37 mouse cellular contexts compared by ENCODE assay signal in genomic region chr4:154667767-154668166, GRCm38 (mm10). TPM values are rescaled to one million over a fixed set of nuclear protein-coding genes. Genes with fewer than 3 reads are reported as not detected.
"Had no signal": no experiment of that assay in that cellular context is flagged by ENCODE, and none has a peak within 500 bp of the region (broad histone marks: within the 10 kb centered on the region; RNA-seq: fewer than 3 reads in every experiment).

Gene Actrt2 (minus strand): TSS chr4:154667867.

- H3K4me3 ChIP-seq: embryonic facial prominence, embryonic 10.5 days; embryonic facial prominence, embryonic 12.5 days; embryonic facial prominence, embryonic 13.5 days; embryonic facial prominence, embryonic 15.5 days; erythroblast, embryonic 14.5 days; forebrain, embryonic 10.5 days; forebrain, embryonic 12.5 days; forebrain, embryonic 13.5 days; forebrain, embryonic 15.5 days; gastrocnemius, adult 2 months; heart, adult 2 months had no signal

- H3K36me3 ChIP-seq: embryonic facial prominence, embryonic 10.5 days; embryonic facial prominence, embryonic 12.5 days; embryonic facial prominence, embryonic 13.5 days; embryonic facial prominence, embryonic 15.5 days; forebrain, embryonic 10.5 days; forebrain, embryonic 12.5 days; forebrain, embryonic 15.5 days had no signal

- H3K9me3 ChIP-seq: embryonic facial prominence, embryonic 10.5 days; embryonic facial prominence, embryonic 12.5 days; embryonic facial prominence, embryonic 13.5 days; embryonic facial prominence, embryonic 15.5 days; forebrain, embryonic 10.5 days; forebrain, embryonic 12.5 days; forebrain, embryonic 13.5 days; forebrain, embryonic 15.5 days had no signal

- H3K27me3 ChIP-seq: embryonic facial prominence, embryonic 12.5 days; forebrain, embryonic 15.5 days had no signal

- H3K4me1 ChIP-seq: forebrain, embryonic 12.5 days; forebrain, embryonic 13.5 days; forebrain, embryonic 15.5 days had no signal

- H3K9ac ChIP-seq: embryonic facial prominence, embryonic 12.5 days; embryonic facial prominence, embryonic 13.5 days; embryonic facial prominence, embryonic 15.5 days; forebrain, embryonic 12.5 days; forebrain, embryonic 13.5 days; forebrain, embryonic 15.5 days; forebrain, postnatal 0 days had no signal

- ATAC-seq: forebrain, embryonic 13.5 days; forebrain, embryonic 15.5 days; forebrain, embryonic 16.5 days; forebrain, postnatal 0 days had no signal

- H3K4me2 ChIP-seq: embryonic facial prominence, embryonic 12.5 days; embryonic facial prominence, embryonic 13.5 days; embryonic facial prominence, embryonic 15.5 days; forebrain, embryonic 12.5 days; forebrain, embryonic 13.5 days; forebrain, embryonic 15.5 days had no signal

- DNase-seq: cerebellum, adult 2 months; cerebellum, adult 8-10 months; cerebellum, adult 9-10 months; cerebellum, adult 9-11 months; cerebellum, postnatal 10 days; cerebellum, postnatal 14 days; cerebellum, postnatal 25 days; cerebellum, postnatal 36 days; embryo, embryonic 11 days; forebrain, postnatal 0 days; gastrocnemius, adult 2 months; gastrocnemius, postnatal 10 days; gastrocnemius, postnatal 14 days; gastrocnemius, postnatal 25 days; gastrocnemius, postnatal 36 days; heart, adult 18-20 months; heart, adult 2 months had no signal

- H3K27ac ChIP-seq: embryonic facial prominence, embryonic 10.5 days; embryonic facial prominence, embryonic 12.5 days; embryonic facial prominence, embryonic 13.5 days; embryonic facial prominence, embryonic 15.5 days; forebrain, embryonic 10.5 days; forebrain, embryonic 12.5 days; forebrain, embryonic 13.5 days; forebrain, embryonic 15.5 days; gastrocnemius, adult 2 months; heart, adult 2 months had no signal

RNA-seq across cellular contexts. Expression of gene Actrt2, which starts in this region (rescaled TPM):
- total RNA-seq: common myeloid progenitor, adult 5-6 weeks; forebrain, postnatal 0 days; gastrocnemius, adult 18-20 months; gastrocnemius, adult 2 months; gastrocnemius, adult 8-10 months; gastrocnemius, postnatal 10 days; gastrocnemius, postnatal 14 days; gastrocnemius, postnatal 25 days; gastrocnemius, postnatal 36 days; gastrocnemius, postnatal 4 days; granulocyte monocyte progenitor cell, adult 5-6 weeks; heart, adult 18-20 months; heart, adult 2 months; heart, adult 8-10 months had no signal
- polyA plus RNA-seq: cerebellum, adult 2 months; cortical plate, adult 2 months; embryonic facial prominence, embryonic 10.5 days; embryonic facial prominence, embryonic 11.5 days; embryonic facial prominence, embryonic 12.5 days; embryonic facial prominence, embryonic 13.5 days; embryonic facial prominence, embryonic 14.5 days; embryonic facial prominence, embryonic 15.5 days; erythroblast, embryonic 14.5 days; forebrain, embryonic 10.5 days; forebrain, embryonic 12.5 days; forebrain, embryonic 13.5 days; forebrain, embryonic 15.5 days; forebrain, embryonic 16.5 days; forebrain, postnatal 0 days; frontal cortex, adult 2 months had no signal
